Mouse (Mus musculus): ENCODE data around the gene Def8. TPM values are rescaled to one million over a fixed set of nuclear protein-coding genes. Genes with fewer than 3 reads are reported as not detected.

The Def8 gene
- total and polyA plus RNA-seq, 3 experiments = 17.9 to 22.4 (median 19.9) TPM

DNA sequence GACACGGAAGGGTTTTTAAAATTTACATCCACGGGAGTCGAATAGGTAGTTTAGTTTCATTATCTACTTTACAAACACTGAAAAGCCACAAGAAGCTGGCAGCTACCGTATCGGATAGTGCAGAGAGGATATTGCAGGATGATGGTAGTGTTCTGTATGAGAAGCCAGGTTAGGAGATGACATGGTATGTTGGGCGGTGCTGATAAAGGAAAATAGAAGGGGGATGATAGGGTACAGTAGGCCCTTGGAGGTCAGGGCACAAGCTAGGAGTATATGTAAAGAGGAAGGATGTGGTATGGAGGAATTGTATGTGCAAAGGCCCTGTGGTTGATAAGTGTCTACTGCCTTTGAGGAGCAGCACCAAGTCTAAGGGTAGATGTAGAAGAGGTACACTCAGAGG is 31.2 kb downstream of the Def8 start:
- H3K9me3 ChIP-seq (replicated peaks; ENCODE audit: low read length) = no peaks in the 10 kb centered on the region
- H3K36me3 ChIP-seq (replicated peaks in 1 of 2; ENCODE audit: control insufficient read depth in 1 of 2, insufficient read depth in 1 of 2, low read length in 1 of 2) = peaks cover 44 to 82% of the 10 kb centered on the region in 2 experiments

DNA sequence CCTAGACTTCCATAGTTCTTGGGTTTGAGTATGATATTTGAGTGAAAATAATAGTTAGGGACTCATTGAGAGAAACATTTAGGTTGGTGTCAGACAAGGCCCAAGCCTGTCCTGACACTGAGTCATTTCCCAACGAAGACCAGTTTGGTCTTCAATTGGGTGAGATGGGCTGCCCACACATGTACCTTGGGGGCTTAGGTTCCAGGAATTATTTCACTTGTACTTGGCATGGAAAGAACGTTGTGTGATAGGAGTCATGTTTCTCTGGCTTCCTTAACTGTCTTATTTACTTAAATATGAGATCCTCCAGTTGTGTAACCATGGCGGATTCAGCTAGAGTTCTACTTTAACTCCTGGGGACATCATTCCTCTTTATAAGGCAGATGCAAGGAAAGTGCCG is 40.3 kb downstream of the Def8 start:
- Histone ChIP-seq H3K36me3 (replicated peaks in 1 of 2; ENCODE audit: control insufficient read depth in 1 of 2, insufficient read depth in 1 of 2, low read length in 1 of 2) (peaks cover 16 to 47% of the 10 kb centered on the region in 2 experiments), H3K27me3 (replicated peaks) (no peaks in the 10 kb centered on the region), H3K9me3 (replicated peaks; ENCODE audit: low read length) (peaks cover 5% of the 10 kb centered on the region), H3K4me1 (ENCODE audit: control insufficient read depth in 1 of 2, insufficient read depth in 2 of 2) (peaks cover 2 to 5% of the 10 kb centered on the region in 2 experiments; a peak in 3 of 4 replicates), H3K4me3 (replicated peaks in 1 of 3; ENCODE audit: low read depth in 2 of 3, low read length in 2 of 3, poor library complexity in 1 of 3) (no peak overlapping the region), H3K4me2 (ENCODE audit: insufficient read depth, low read depth, poor library complexity, severe bottlenecking) (no peak overlapping the region), H3K27ac (ENCODE audit: insufficient read depth, low read depth) (no peak overlapping the region), H3K9ac (ENCODE audit: insufficient read depth, low read depth) (no peak overlapping the region), H3K79me2 (replicated peaks; ENCODE audit: control insufficient read depth, extremely low read depth, insufficient read depth, poor library complexity, severe bottlenecking) (no peaks in the 10 kb centered on the region)
- no peak for TF ChIP-seq JUN (IDR thresholded peaks at IDR 0.05; ENCODE audit: insufficient read depth, low read depth, low read length)
- no peak for TF ChIP-seq MAFK (IDR thresholded peaks at IDR 0.05; ENCODE audit: insufficient replicate concordance, low read length)
- no peak for TF ChIP-seq MXI1 (IDR thresholded peaks at IDR 0.05; ENCODE audit: low read depth, low read length)
- TF ChIP-seq ELF1 (IDR thresholded peaks at IDR 0.05; ENCODE audit: low read depth, low read length) = no peak
- TF ChIP-seq ZC3H11A (IDR thresholded peaks at IDR 0.05; ENCODE audit: low read depth, low read length) = no peak
- TF ChIP-seq KAT2A (IDR thresholded peaks at IDR 0.05; ENCODE audit: insufficient replicate concordance, low read length) = no peak
- no peak for TF ChIP-seq RCOR1 (conservative IDR thresholded peaks at IDR 0.05; ENCODE audit: low read depth, low read length)
- TF ChIP-seq TCF12 (IDR thresholded peaks at IDR 0.05; ENCODE audit: low read depth, low read length) = no peak
- no peak for TF ChIP-seq EP300 (IDR thresholded peaks at IDR 0.05; ENCODE audit: low read length)
- TF ChIP-seq BHLHE40 (IDR thresholded peaks at IDR 0.05; ENCODE audit: low read depth, low read length) = no peak
- no peak for TF ChIP-seq CHD1 (IDR thresholded peaks at IDR 0.05; ENCODE audit: low read depth, low read length)
- no peak for TF ChIP-seq USF1 (IDR thresholded peaks at IDR 0.05; ENCODE audit: low read depth, low read length)
- no peak for TF ChIP-seq NELFE (IDR thresholded peaks at IDR 0.05; ENCODE audit: low read depth, low read length)
- TF ChIP-seq CHD2 (IDR thresholded peaks at IDR 0.05; ENCODE audit: low read length) = no peak
- no peak for TF ChIP-seq MAZ (IDR thresholded peaks at IDR 0.05; ENCODE audit: low read depth, low read length)
- no peak for TF ChIP-seq CTCF (conservative IDR thresholded peaks at IDR 0.05 in 1 of 2, IDR thresholded peaks at IDR 0.05 in 1 of 2; ENCODE audit: low read depth in 2 of 2, low read length in 2 of 2)
- no peak for DNase-seq (ENCODE audit: extremely low read depth)
- in situ Hi-C loops (cut with MboI; ENCODE audit: low pct_ligation_motif_present, low pct_unique_long_range_greater_than_20kb, low sequenced_read_pairs) = no loop called here
- dilution Hi-C loops (cut with MboI; ENCODE audit: extremely low pct_ligation_motif_present, extremely low pct_unique_long_range_greater_than_20kb, low sequenced_read_pairs) = no loop called here

More for the DNA sequence above, 31.2 kb downstream of the Def8 start:
- Histone ChIP-seq H3K9ac (ENCODE audit: insufficient read depth, low read depth) (no peak overlapping the region), H3K4me1 (ENCODE audit: control insufficient read depth in 1 of 2, insufficient read depth in 2 of 2) (peaks cover 0 to 3% of the 10 kb centered on the region in 2 experiments; a peak in 1 of 4 replicates), H3K27ac (ENCODE audit: insufficient read depth, low read depth) (no peak overlapping the region), H3K79me2 (replicated peaks; ENCODE audit: control insufficient read depth, extremely low read depth, insufficient read depth, poor library complexity, severe bottlenecking) (no peaks in the 10 kb centered on the region), H3K4me3 (replicated peaks in 1 of 3; ENCODE audit: low read depth in 2 of 3, low read length in 2 of 3, poor library complexity in 1 of 3) (no peak overlapping the region), H3K4me2 (ENCODE audit: insufficient read depth, low read depth, poor library complexity, severe bottlenecking) (no peak overlapping the region), H3K27me3 (replicated peaks) (no peaks in the 10 kb centered on the region)
- dilution Hi-C loops (cut with MboI; ENCODE audit: extremely low pct_ligation_motif_present, extremely low pct_unique_long_range_greater_than_20kb, low sequenced_read_pairs) = no loop called here
- no peak for DNase-seq (ENCODE audit: extremely low read depth)
- in situ Hi-C loops (cut with MboI; ENCODE audit: low pct_ligation_motif_present, low pct_unique_long_range_greater_than_20kb, low sequenced_read_pairs) = no loop called here
- TF ChIP-seq JUN (IDR thresholded peaks at IDR 0.05; ENCODE audit: insufficient read depth, low read depth, low read length) (no peak), TBP (conservative IDR thresholded peaks at IDR 0.05; ENCODE audit: low read depth, low read length) (no peak), MXI1 (IDR thresholded peaks at IDR 0.05; ENCODE audit: low read depth, low read length) (no peak), ZC3H11A (IDR thresholded peaks at IDR 0.05; ENCODE audit: low read depth, low read length) (no peak), ETS1 (conservative IDR thresholded peaks at IDR 0.05; ENCODE audit: low read depth, low read length) (no peak), PAX5 (IDR thresholded peaks at IDR 0.05; ENCODE audit: low read length) (no peak), CHD2 (IDR thresholded peaks at IDR 0.05; ENCODE audit: low read length) (no peak), KAT2A (IDR thresholded peaks at IDR 0.05; ENCODE audit: insufficient replicate concordance, low read length) (no peak), ZMIZ1 (IDR thresholded peaks at IDR 0.05; ENCODE audit: low read depth, low read length) (no peak), POLR2AphosphoS2 (IDR thresholded peaks at IDR 0.05; ENCODE audit: low read depth, low read length) (no peak), IRF4 (IDR thresholded peaks at IDR 0.05; ENCODE audit: low read depth, low read length) (no peak), POLR2A (IDR thresholded peaks at IDR 0.05; ENCODE audit: low read depth, low read length) (no peak), NELFE (IDR thresholded peaks at IDR 0.05; ENCODE audit: low read depth, low read length) (no peak), USF1 (IDR thresholded peaks at IDR 0.05; ENCODE audit: low read depth, low read length) (no peak), ZNF384 (IDR thresholded peaks at IDR 0.05; ENCODE audit: low read depth, low read length) (no peak), GABPA (IDR thresholded peaks at IDR 0.05; ENCODE audit: insufficient replicate concordance, low read depth, low read length) (no peak), SIN3A (IDR thresholded peaks at IDR 0.05; ENCODE audit: low read length) (no peak), BHLHE40 (IDR thresholded peaks at IDR 0.05; ENCODE audit: low read depth, low read length) (no peak), MAX (IDR thresholded peaks at IDR 0.05; ENCODE audit: low read length) (no peak), MAZ (IDR thresholded peaks at IDR 0.05; ENCODE audit: low read depth, low read length) (no peak)
